Mouse (Mus musculus): ENCODE measurements around the gene Aven. TPM values are rescaled to one million over a fixed set of nuclear protein-coding genes. Genes with fewer than 3 reads are reported as not detected.

Aven gene
- polyA plus RNA-seq, 1 experiment from 2014 or later, result 7.6 TPM

GRCm38 (mm10) chr2:112625156-112625555 is 132.4 kb downstream of the Aven start:
- no peak for ATAC-seq (replicated peaks; ENCODE audit: insufficient number of reproducible peaks, low FRiP score, low TSS enrichment)
- WGBS (ENCODE audit: insufficient replicate concordance), result 86% methylated on average over 3 of the region's 3 CpGs

GRCm38 (mm10) chr2:112630669-112631068 is 137.9 kb downstream of the Aven start:
- H3K4me1 ChIP-seq (ENCODE audit: control insufficient read depth, insufficient read depth, low read length), result no peaks in the 10 kb centered on the region
- 78% methylated on average over 11 of the region's 11 CpGs for WGBS (ENCODE audit: insufficient replicate concordance)
- H3K27me3 ChIP-seq (ENCODE audit: control insufficient read depth, insufficient read depth, low read length), result no peaks in the 10 kb centered on the region
- H3K36me3 ChIP-seq (ENCODE audit: control insufficient read depth, insufficient read depth, low read length), result no peaks in the 10 kb centered on the region
- no peak overlapping the region for H3K4me3 ChIP-seq (ENCODE audit: low read depth, low read length)
- no peaks in the 10 kb centered on the region for H3K9me3 ChIP-seq (replicated peaks; ENCODE audit: control insufficient read depth, low read length)
- H3K9ac ChIP-seq (ENCODE audit: low read depth, low read length), result no peak overlapping the region
- no peak overlapping the region for H3K27ac ChIP-seq (ENCODE audit: low read depth, low read length)
- no peak overlapping the region for H3K4me2 ChIP-seq
- no peak for ATAC-seq (replicated peaks; ENCODE audit: insufficient number of reproducible peaks, low FRiP score, low TSS enrichment)

More at GRCm38 (mm10) chr2:112625156-112625555, 132.4 kb downstream of the Aven start:
- Histone ChIP-seq H3K4me2 (no peak overlapping the region), H3K4me1 (ENCODE audit: control insufficient read depth, insufficient read depth, low read length) (no peaks in the 10 kb centered on the region), H3K9ac (ENCODE audit: low read depth, low read length) (no peak overlapping the region), H3K4me3 (ENCODE audit: low read depth, low read length) (no peak overlapping the region), H3K27ac (ENCODE audit: low read depth, low read length) (no peak overlapping the region), H3K36me3 (ENCODE audit: control insufficient read depth, insufficient read depth, low read length) (no peaks in the 10 kb centered on the region), H3K9me3 (replicated peaks; ENCODE audit: control insufficient read depth, low read length) (no peaks in the 10 kb centered on the region), H3K27me3 (ENCODE audit: control insufficient read depth, insufficient read depth, low read length) (no peaks in the 10 kb centered on the region)

GRCm38 (mm10) chr2:112632536-112632935 is 139.8 kb downstream of the Aven start:
- 87% methylated on average over 9 of the region's 9 CpGs for WGBS (ENCODE audit: insufficient replicate concordance)
- Histone ChIP-seq H3K9me3 (replicated peaks; ENCODE audit: control insufficient read depth, low read length) (no peaks in the 10 kb centered on the region), H3K36me3 (ENCODE audit: control insufficient read depth, insufficient read depth, low read length) (no peaks in the 10 kb centered on the region), H3K9ac (ENCODE audit: low read depth, low read length) (no peak overlapping the region), H3K4me3 (ENCODE audit: low read depth, low read length) (no peak overlapping the region), H3K4me1 (ENCODE audit: control insufficient read depth, insufficient read depth, low read length) (no peaks in the 10 kb centered on the region; the same call in 1 of the 2 replicates), H3K4me2 (no peak overlapping the region), H3K27ac (ENCODE audit: low read depth, low read length) (no peak overlapping the region), H3K27me3 (ENCODE audit: control insufficient read depth, insufficient read depth, low read length) (no peaks in the 10 kb centered on the region)
- no peak for ATAC-seq (replicated peaks; ENCODE audit: insufficient number of reproducible peaks, low FRiP score, low TSS enrichment)

GRCm38 (mm10) chr2:112637206-112637605 is 144.4 kb downstream of the Aven start:
- Histone ChIP-seq H3K27me3 (ENCODE audit: control insufficient read depth, insufficient read depth, low read length) (no peaks in the 10 kb centered on the region), H3K9ac (ENCODE audit: low read depth, low read length) (no peak overlapping the region), H3K36me3 (ENCODE audit: control insufficient read depth, insufficient read depth, low read length) (no peaks in the 10 kb centered on the region), H3K4me2 (no peak overlapping the region), H3K27ac (ENCODE audit: low read depth, low read length) (no peak overlapping the region), H3K4me3 (ENCODE audit: low read depth, low read length) (no peak overlapping the region), H3K9me3 (replicated peaks; ENCODE audit: control insufficient read depth, low read length) (no peaks in the 10 kb centered on the region), H3K4me1 (ENCODE audit: control insufficient read depth, insufficient read depth, low read length) (no peaks in the 10 kb centered on the region; the same call in 1 of the 2 replicates)
- no peak for ATAC-seq (replicated peaks; ENCODE audit: insufficient number of reproducible peaks, low FRiP score, low TSS enrichment)
- 64% methylated on average over 5 of the region's 5 CpGs for WGBS (ENCODE audit: insufficient replicate concordance)

DNA sequence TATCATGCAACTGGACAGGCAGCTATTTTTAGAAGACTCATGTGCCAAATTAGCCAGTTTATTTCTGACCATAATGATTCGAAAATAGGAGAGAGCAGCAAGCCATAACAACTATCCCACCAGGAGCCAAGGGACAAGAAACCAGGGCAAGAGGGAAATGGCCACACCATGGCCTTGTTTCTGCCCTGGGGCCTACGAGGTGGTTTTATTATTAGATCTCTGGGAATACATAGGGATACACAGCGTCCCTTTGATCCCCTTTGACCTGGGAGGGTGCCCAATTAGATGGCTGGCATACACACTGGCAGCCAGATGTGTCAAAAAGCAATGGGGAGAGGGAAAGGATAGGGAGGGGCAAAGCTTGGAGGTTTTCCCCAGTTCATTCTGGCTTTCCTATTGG is 161.1 kb downstream of the Aven start:
- Histone ChIP-seq H3K4me2 (no peak overlapping the region), H3K4me3 (ENCODE audit: low read depth, low read length) (no peak overlapping the region), H3K9ac (ENCODE audit: low read depth, low read length) (no peak overlapping the region), H3K27ac (ENCODE audit: low read depth, low read length) (no peak overlapping the region), H3K9me3 (replicated peaks; ENCODE audit: control insufficient read depth, low read length) (no peaks in the 10 kb centered on the region), H3K27me3 (ENCODE audit: control insufficient read depth, insufficient read depth, low read length) (no peaks in the 10 kb centered on the region), H3K36me3 (ENCODE audit: control insufficient read depth, insufficient read depth, low read length) (no peaks in the 10 kb centered on the region), H3K4me1 (ENCODE audit: control insufficient read depth, insufficient read depth, low read length) (no peaks in the 10 kb centered on the region)
- 70% methylated on average over 3 of the region's 3 CpGs for WGBS (ENCODE audit: insufficient replicate concordance)
- no peak for ATAC-seq (replicated peaks; ENCODE audit: insufficient number of reproducible peaks, low FRiP score, low TSS enrichment)

DNA sequence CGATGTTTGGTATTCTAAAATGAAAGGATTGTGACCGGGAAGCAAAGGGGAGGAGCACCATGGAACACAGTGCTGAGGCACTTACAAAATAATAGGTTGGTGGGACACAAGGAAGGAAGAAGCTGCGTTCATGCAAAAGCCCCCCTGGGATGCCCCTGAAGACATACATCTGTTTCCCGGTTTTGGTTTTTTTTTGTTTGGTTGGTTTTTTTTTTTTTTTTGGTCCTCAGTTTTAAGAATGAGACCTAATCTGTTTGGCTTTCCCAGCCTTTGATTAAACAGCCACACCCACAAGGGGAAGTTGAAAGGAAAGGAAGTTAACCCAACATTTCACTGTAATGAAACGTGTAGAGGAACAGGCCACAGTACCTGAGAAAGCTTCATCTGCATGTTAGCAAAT is 163.4 kb downstream of the Aven start:
- 53% methylated on average over 5 of the region's 5 CpGs for WGBS (ENCODE audit: insufficient replicate concordance)
- H3K4me2 ChIP-seq, result no peak overlapping the region
- no peaks in the 10 kb centered on the region for H3K36me3 ChIP-seq (ENCODE audit: control insufficient read depth, insufficient read depth, low read length)
- H3K4me3 ChIP-seq (ENCODE audit: low read depth, low read length), result no peak overlapping the region
- no peaks in the 10 kb centered on the region for H3K27me3 ChIP-seq (ENCODE audit: control insufficient read depth, insufficient read depth, low read length)
- H3K27ac ChIP-seq (ENCODE audit: low read depth, low read length), result no peak overlapping the region
- H3K4me1 ChIP-seq (ENCODE audit: control insufficient read depth, insufficient read depth, low read length), result no peaks in the 10 kb centered on the region
- H3K9me3 ChIP-seq (replicated peaks; ENCODE audit: control insufficient read depth, low read length), result no peaks in the 10 kb centered on the region
- no peak for ATAC-seq (replicated peaks; ENCODE audit: insufficient number of reproducible peaks, low FRiP score, low TSS enrichment)
- H3K9ac ChIP-seq (ENCODE audit: low read depth, low read length), result no peak overlapping the region

GRCm38 (mm10) chr2:112669461-112669860 is 176.7 kb downstream of the Aven start:
- no peaks in the 10 kb centered on the region for H3K36me3 ChIP-seq (ENCODE audit: control insufficient read depth, insufficient read depth, low read length)
- no peak overlapping the region for H3K4me2 ChIP-seq
- 48% methylated on average over 3 of the region's 3 CpGs for WGBS (ENCODE audit: insufficient replicate concordance)
- H3K9ac ChIP-seq (ENCODE audit: low read depth, low read length), result no peak overlapping the region
- ATAC-seq (replicated peaks; ENCODE audit: insufficient number of reproducible peaks, low FRiP score, low TSS enrichment), result no peak
- H3K27ac ChIP-seq (ENCODE audit: low read depth, low read length), result no peak overlapping the region
- H3K27me3 ChIP-seq (ENCODE audit: control insufficient read depth, insufficient read depth, low read length), result no peaks in the 10 kb centered on the region
- H3K9me3 ChIP-seq (replicated peaks; ENCODE audit: control insufficient read depth, low read length), result no peaks in the 10 kb centered on the region
- no peaks in the 10 kb centered on the region for H3K4me1 ChIP-seq (ENCODE audit: control insufficient read depth, insufficient read depth, low read length)
- no peak overlapping the region for H3K4me3 ChIP-seq (ENCODE audit: low read depth, low read length)

- WGBS (ENCODE audit: insufficient replicate concordance), result 82% methylated on average over 2 of the region's 2 CpGs
- H3K27ac ChIP-seq (ENCODE audit: low read depth, low read length), result no peak overlapping the region
- no peak for ATAC-seq (replicated peaks; ENCODE audit: insufficient number of reproducible peaks, low FRiP score, low TSS enrichment)
- no peak overlapping the region for H3K4me3 ChIP-seq (ENCODE audit: low read depth, low read length)
- H3K9me3 ChIP-seq (replicated peaks; ENCODE audit: control insufficient read depth, low read length), result no peaks in the 10 kb centered on the region
- no peaks in the 10 kb centered on the region for H3K36me3 ChIP-seq (ENCODE audit: control insufficient read depth, insufficient read depth, low read length)
- H3K4me2 ChIP-seq, result no peak overlapping the region
- H3K9ac ChIP-seq (ENCODE audit: low read depth, low read length), result no peak overlapping the region
- no peaks in the 10 kb centered on the region for H3K27me3 ChIP-seq (ENCODE audit: control insufficient read depth, insufficient read depth, low read length)
- no peaks in the 10 kb centered on the region for H3K4me1 ChIP-seq (ENCODE audit: control insufficient read depth, insufficient read depth, low read length)
These were observed 183.4 kb downstream of the Aven start for GRCm38 (mm10) chr2:112676175-112676574.

DNA sequence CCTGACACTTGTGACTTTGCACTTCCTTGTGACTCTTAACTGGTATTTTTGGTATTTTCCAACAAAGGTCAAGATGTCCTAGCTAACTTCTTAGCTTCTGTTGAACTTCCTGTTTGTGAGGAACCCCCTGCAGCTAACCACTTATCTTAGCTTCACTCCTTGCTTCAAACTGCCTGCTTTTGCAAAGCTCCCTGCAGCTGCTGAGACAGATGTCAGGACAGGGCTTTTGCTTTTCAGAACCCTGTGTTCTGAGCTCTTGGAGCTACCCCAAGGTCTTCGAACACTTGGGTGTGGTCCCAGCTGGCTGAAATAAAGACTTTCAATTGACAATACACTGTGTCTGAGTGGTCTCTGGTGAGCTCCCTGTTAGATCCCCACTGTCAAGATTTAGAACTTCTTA is 184.0 kb downstream of the Aven start:
- H3K4me2 ChIP-seq, result no peak overlapping the region
- no peaks in the 10 kb centered on the region for H3K9me3 ChIP-seq (replicated peaks; ENCODE audit: control insufficient read depth, low read length)
- no peaks in the 10 kb centered on the region for H3K27me3 ChIP-seq (ENCODE audit: control insufficient read depth, insufficient read depth, low read length)
- WGBS (ENCODE audit: insufficient replicate concordance), result 46% methylated on average over 1 of the region's 1 CpGs
- no peak overlapping the region for H3K4me3 ChIP-seq (ENCODE audit: low read depth, low read length)
- no peaks in the 10 kb centered on the region for H3K36me3 ChIP-seq (ENCODE audit: control insufficient read depth, insufficient read depth, low read length)
- H3K27ac ChIP-seq (ENCODE audit: low read depth, low read length), result no peak overlapping the region
- no peak overlapping the region for H3K9ac ChIP-seq (ENCODE audit: low read depth, low read length)
- ATAC-seq (replicated peaks; ENCODE audit: insufficient number of reproducible peaks, low FRiP score, low TSS enrichment), result no peak
- no peaks in the 10 kb centered on the region for H3K4me1 ChIP-seq (ENCODE audit: control insufficient read depth, insufficient read depth, low read length)
